Mouse (Mus musculus): ENCODE results near the gene Smpd1. TPM values are rescaled to one million over a fixed set of nuclear protein-coding genes. Genes with fewer than 3 reads are reported as not detected.

Gene Smpd1
- polyA plus RNA-seq, 1 experiment from 2014 or later: 25.6 TPM

Other genes with a start within 250 kb of the Smpd1 start
- not detected in 2 replicates for gene Olfr689, start 243.2 kb upstream of the Smpd1 start, polyA plus RNA-seq (2015; fragmentation: Nextera tagmentation; extraction: Ambion mirVana)
- gene Olfr690, start 220.3 kb upstream of the Smpd1 start, polyA plus RNA-seq (2015; fragmentation: Nextera tagmentation; extraction: Ambion mirVana): not detected in 2 replicates
- gene Olfr691, start 212.1 kb upstream of the Smpd1 start, polyA plus RNA-seq (2015; fragmentation: Nextera tagmentation; extraction: Ambion mirVana): not detected in 2 replicates
- gene Olfr692, start 186.1 kb upstream of the Smpd1 start, polyA plus RNA-seq (2015; fragmentation: Nextera tagmentation; extraction: Ambion mirVana): not detected in 2 replicates
- gene Gm5901, start 179.3 kb upstream of the Smpd1 start, polyA plus RNA-seq (2015; fragmentation: Nextera tagmentation; extraction: Ambion mirVana): not detected in 2 replicates
- gene Fam160a2, start 154.3 kb upstream of the Smpd1 start, polyA plus RNA-seq (2015; fragmentation: Nextera tagmentation; extraction: Ambion mirVana): 13.7 and 16.0 TPM in 2 replicates
- gene Cnga4, start 149.8 kb upstream of the Smpd1 start, polyA plus RNA-seq (2015; fragmentation: Nextera tagmentation; extraction: Ambion mirVana): 0.05 TPM in 1 of 2 replicates, not detected in the other
- gene Cckbr, start 128.6 kb upstream of the Smpd1 start, polyA plus RNA-seq (2015; fragmentation: Nextera tagmentation; extraction: Ambion mirVana): 0.06 and 0.20 TPM in 2 replicates
- 14.0 and 15.1 TPM in 2 replicates for gene Cavin3, start 72.1 kb upstream of the Smpd1 start, polyA plus RNA-seq (2015; fragmentation: Nextera tagmentation; extraction: Ambion mirVana)
- gene Apbb1, start 27.3 kb downstream of the Smpd1 start, polyA plus RNA-seq (2015; fragmentation: Nextera tagmentation; extraction: Ambion mirVana): 6.5 and 7.7 TPM in 2 replicates
- gene Hpx, start 45.8 kb downstream of the Smpd1 start, polyA plus RNA-seq (2015; fragmentation: Nextera tagmentation; extraction: Ambion mirVana): 0.35 and 0.74 TPM in 2 replicates
- gene Trim3, start 79.2 kb downstream of the Smpd1 start, polyA plus RNA-seq (2015; fragmentation: Nextera tagmentation; extraction: Ambion mirVana): 4.2 TPM in 2 replicates
- gene Timm10b, start 85.7 kb downstream of the Smpd1 start, polyA plus RNA-seq (2015; fragmentation: Nextera tagmentation; extraction: Ambion mirVana): 273 and 277 TPM in 2 replicates
- gene Arfip2, start 86.1 kb downstream of the Smpd1 start, polyA plus RNA-seq (2015; fragmentation: Nextera tagmentation; extraction: Ambion mirVana): 43.3 and 46.4 TPM in 2 replicates
- 65.0 and 66.0 TPM in 2 replicates for gene Gm45799, start 86.2 kb downstream of the Smpd1 start, polyA plus RNA-seq (2015; fragmentation: Nextera tagmentation; extraction: Ambion mirVana)
- 0.37 and 0.61 TPM in 2 replicates for gene Dnhd1, start 96.5 kb downstream of the Smpd1 start, polyA plus RNA-seq (2015; fragmentation: Nextera tagmentation; extraction: Ambion mirVana)
- gene Ilk, start 182.2 kb downstream of the Smpd1 start, polyA plus RNA-seq (2015; fragmentation: Nextera tagmentation; extraction: Ambion mirVana): 206 and 210 TPM in 2 replicates
- gene Rrp8, start 183.0 kb downstream of the Smpd1 start, polyA plus RNA-seq (2015; fragmentation: Nextera tagmentation; extraction: Ambion mirVana): 38.6 and 45.8 TPM in 2 replicates
- 206 and 214 TPM in 2 replicates for gene Taf10, start 190.0 kb downstream of the Smpd1 start, polyA plus RNA-seq (2015; fragmentation: Nextera tagmentation; extraction: Ambion mirVana)
- gene Tpp1, start 197.9 kb downstream of the Smpd1 start, polyA plus RNA-seq (2015; fragmentation: Nextera tagmentation; extraction: Ambion mirVana): 51.8 and 57.2 TPM in 2 replicates
- gene Dchs1, start 233.3 kb downstream of the Smpd1 start, polyA plus RNA-seq (2015; fragmentation: Nextera tagmentation; extraction: Ambion mirVana): 0.32 and 0.36 TPM in 2 replicates

All from thymus, postnatal 0 days (tissue).